Mouse (Mus musculus): ENCODE measurements around the gene Ak4.
"Not testable (repeated sequence)": the region's sequence is repeated elsewhere in the genome, so short reads cannot be mapped to it uniquely, and the experiment has no call there.

Ak4 gene

GRCm38 (mm10) chr4:101425119-101425518, 6.0 kb downstream of the Ak4 start:
- no peak for DNase-seq

- no peak for DNase-seq
These were observed 6.6 kb downstream of the Ak4 start for GRCm38 (mm10) chr4:101425666-101426065.

GRCm38 (mm10) chr4:101426566-101426965, 7.5 kb downstream of the Ak4 start:
- no peak for DNase-seq

- DNase-seq: no peak
These were observed 9.0 kb downstream of the Ak4 start for GRCm38 (mm10) chr4:101427886-101428680.

- no peak for DNase-seq
These were observed 10.0 kb downstream of the Ak4 start for GRCm38 (mm10) chr4:101429073-101429472.

- DNase-seq: no peak
These were observed 10.9 kb downstream of the Ak4 start for GRCm38 (mm10) chr4:101430000-101430399.

- no peak for DNase-seq
These were observed 17.9 kb downstream of the Ak4 start for GRCm38 (mm10) chr4:101436761-101437512.

- DNase-seq: no peak
These were observed 19.2 kb downstream of the Ak4 start for GRCm38 (mm10) chr4:101438271-101438670.

GRCm38 (mm10) chr4:101439738-101440389, 20.8 kb downstream of the Ak4 start:
- DNase-seq: peak; percentile 19

GRCm38 (mm10) chr4:101442791-101443190, 23.7 kb downstream of the Ak4 start:
- no peak for DNase-seq

GRCm38 (mm10) chr4:101443419-101443991, 24.4 kb downstream of the Ak4 start:
- no peak for DNase-seq

- DNase-seq: no peak
These were observed 26.6 kb downstream of the Ak4 start for GRCm38 (mm10) chr4:101445660-101446059.

GRCm38 (mm10) chr4:101446606-101447005, 27.5 kb downstream of the Ak4 start:
- DNase-seq: not testable (repeated sequence)

- no peak for DNase-seq
These were observed 29.6 kb downstream of the Ak4 start for GRCm38 (mm10) chr4:101448701-101449100.

GRCm38 (mm10) chr4:101449344-101449743, 30.3 kb downstream of the Ak4 start:
- DNase-seq: no peak

- DNase-seq: no peak
These were observed 31.2 kb downstream of the Ak4 start for GRCm38 (mm10) chr4:101450150-101450780.

- no peak for DNase-seq
These were observed 32.0 kb downstream of the Ak4 start for GRCm38 (mm10) chr4:101451089-101451488.

GRCm38 (mm10) chr4:101452829-101453228, 33.8 kb downstream of the Ak4 start:
- DNase-seq: no peak

GRCm38 (mm10) chr4:101457176-101457575, 38.1 kb downstream of the Ak4 start:
- no peak for DNase-seq

GRCm38 (mm10) chr4:101458341-101458740, 39.3 kb downstream of the Ak4 start:
- DNase-seq: peak; percentile 46

- no peak for DNase-seq
These were observed 40.3 kb downstream of the Ak4 start for GRCm38 (mm10) chr4:101459358-101459757.

GRCm38 (mm10) chr4:101460114-101460513, 41.0 kb downstream of the Ak4 start:
- DNase-seq: no peak

GRCm38 (mm10) chr4:101462065-101462464, 43.0 kb downstream of the Ak4 start:
- DNase-seq: no peak
